17 mouse cellular contexts compared by ENCODE assay signal in the genomic region with DNA sequence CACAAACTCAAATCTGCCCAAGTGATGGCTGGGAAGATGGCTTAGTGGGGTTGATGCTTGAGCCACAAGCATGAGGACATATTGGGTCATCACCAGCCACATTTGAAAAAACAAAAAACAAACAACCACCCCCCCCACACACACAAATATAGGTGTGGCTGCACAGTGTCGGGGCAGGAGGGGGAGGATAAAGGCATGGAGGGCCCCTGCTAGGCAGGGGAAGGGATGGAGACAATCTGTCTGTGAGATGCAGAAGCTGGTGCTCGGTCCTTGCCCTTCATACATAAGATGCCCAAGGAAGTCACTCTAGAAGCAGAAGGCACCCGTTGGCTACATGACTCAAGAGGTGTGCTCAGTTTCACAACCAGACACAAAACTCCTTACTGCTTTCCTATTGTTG. TPM values are rescaled to one million over a fixed set of nuclear protein-coding genes. Genes with fewer than 3 reads are reported as not detected.
A peak's percentile ranks its signal among the peaks of the same experiment; 100 is the strongest.
DNase-seq lines count a peak whose midpoint lies in the region; ATAC-seq and TF ChIP-seq lines count a peak whose summit lies in the region.
"Had no signal": no experiment of that assay in that cellular context is flagged by ENCODE, and none has a peak within 500 bp of the region (broad histone marks: within the 10 kb centered on the region; RNA-seq: fewer than 3 reads in every experiment).

No protein-coding gene starts in this region.

- no peak for TF ChIP-seq CTCF in liver, postnatal 0 days (IDR thresholded peaks at IDR 0.05; ENCODE audit: low read depth)
- TF ChIP-seq CTCF in MEL (IDR thresholded peaks at IDR 0.05 in 2 of 3, conservative IDR thresholded peaks at IDR 0.05 in 1 of 3; ENCODE audit: control insufficient read depth in 1 of 3, insufficient read depth in 1 of 3, low read depth in 2 of 3, low read length in 3 of 3, poor library complexity in 1 of 3, severe bottlenecking in 1 of 3), result no peak

- H3K9ac ChIP-seq in heart, embryonic 12.5 days, result no peak overlapping the region
- no peak overlapping the region for H3K9ac ChIP-seq in liver, postnatal 0 days (replicated peaks)
- H3K9ac ChIP-seq in MEL (ENCODE audit: control insufficient read depth, low read depth, low read length, poor library complexity, severe bottlenecking), result no peak overlapping the region
- H3K9ac ChIP-seq: liver, embryonic 14.5 days; stomach, embryonic 15.5 days had no signal

- WGBS in heart, embryonic 12.5 days, result 83% methylated on average over 3 of the region's 3 CpGs
- 70% methylated on average over 3 of the region's 3 CpGs for WGBS in liver, postnatal 0 days (ENCODE audit: insufficient replicate concordance)

- no peaks in the 10 kb centered on the region for H3K79me2 ChIP-seq in MEL (ENCODE audit: control insufficient read depth, insufficient read depth, low read length, poor library complexity)

- H3K4me1 ChIP-seq in heart, embryonic 12.5 days (replicated peaks), result peaks cover 17% of the 10 kb centered on the region
- peaks cover 12% of the 10 kb centered on the region for H3K4me1 ChIP-seq in liver, postnatal 0 days (ENCODE audit: insufficient read depth)
- peaks cover 9% of the 10 kb centered on the region in 2 experiments for H3K4me1 ChIP-seq in MEL (ENCODE audit: control insufficient read depth in 1 of 2, insufficient read depth in 2 of 2, low read length in 2 of 2)
- H3K4me1 ChIP-seq: stomach, embryonic 15.5 days had no signal

- TF ChIP-seq EP300 in liver, postnatal 0 days (IDR thresholded peaks at IDR 0.05; ENCODE audit: low read depth), result no peak
- no peak for TF ChIP-seq EP300 in MEL (IDR thresholded peaks at IDR 0.05; ENCODE audit: low read depth in 1 of 2, low read length in 2 of 2)

- no peak for TF ChIP-seq POLR2A in MEL (IDR thresholded peaks at IDR 0.05; ENCODE audit: control insufficient read depth in 1 of 2, insufficient read depth in 1 of 2, low read depth in 1 of 2, low read length in 2 of 2, poor library complexity in 1 of 2)

- H3K4me3 ChIP-seq in heart, embryonic 12.5 days, result no peak overlapping the region
- no peak overlapping the region for H3K4me3 ChIP-seq in liver, postnatal 0 days (ENCODE audit: low read depth, low read length)
- H3K4me3 ChIP-seq in MEL (ENCODE audit: control insufficient read depth in 1 of 2, insufficient read depth in 1 of 2, low read depth in 2 of 2, low read length in 2 of 2), result no peak overlapping the region
- H3K4me3 ChIP-seq: gastrocnemius, adult 2 months; stomach, embryonic 15.5 days had no signal

- peaks cover 39% of the 10 kb centered on the region for H3K36me3 ChIP-seq in heart, embryonic 12.5 days
- H3K36me3 ChIP-seq in liver, postnatal 0 days (replicated peaks; ENCODE audit: insufficient read depth, low read length), result peaks cover 31% of the 10 kb centered on the region
- peaks cover 9 to 20% of the 10 kb centered on the region in 2 experiments for H3K36me3 ChIP-seq in MEL (ENCODE audit: control insufficient read depth in 1 of 2, insufficient read depth in 2 of 2, low read length in 2 of 2)

- no peak overlapping the region for H3K4me2 ChIP-seq in heart, embryonic 12.5 days
- H3K4me2 ChIP-seq in liver, postnatal 0 days (ENCODE audit: low read depth, low read length), result no peak overlapping the region
- H3K4me2 ChIP-seq: stomach, embryonic 15.5 days had no signal

- ATAC-seq in heart, embryonic 12.5 days (ENCODE audit: insufficient number of reproducible peaks, low FRiP score), result 0 out of 2 replicates have a peak, but pooled peaks have one; percentile 59
- ATAC-seq in liver, postnatal 0 days, result peak; percentile 38
- peak; percentile 45 for ATAC-seq in megakaryocyte, adult 5-6 weeks (ENCODE audit: poor library complexity, severe bottlenecking)

- no peak for TF ChIP-seq RAD21 in MEL (IDR thresholded peaks at IDR 0.05; ENCODE audit: low read depth, low read length)

- DNase-seq in heart, adult 8-10 months (ENCODE audit: low spot score), result no peak
- DNase-seq in liver, postnatal 0 days, result no peak
- DNase-seq in liver, result no peak
- DNase-seq in MEL (ENCODE audit: low read depth, low spot score), result peak; percentile 12
- no peak for DNase-seq in urinary bladder, postnatal 4 days (ENCODE audit: low spot score in 2 of 2)
- DNase-seq: adrenal gland, adult 2 months; cerebellum, adult 8-10 months; gastrocnemius, adult 2 months; heart, postnatal 36 days; lung, postnatal 10 days; right cerebral cortex, postnatal 25 days had no signal

- no peaks in the 10 kb centered on the region; the same call in 1 of the 2 replicates for H3K9me3 ChIP-seq in heart, embryonic 12.5 days (replicated peaks)
- no peaks in the 10 kb centered on the region for H3K9me3 ChIP-seq in liver, postnatal 0 days (ENCODE audit: low read length)
- H3K9me3 ChIP-seq in MEL (replicated peaks; ENCODE audit: insufficient read depth, low read length), result no peaks in the 10 kb centered on the region
- H3K9me3 ChIP-seq: stomach, embryonic 15.5 days had no signal

- H3K27me3 ChIP-seq in heart, embryonic 12.5 days (replicated peaks), result no peaks in the 10 kb centered on the region
- no peaks in the 10 kb centered on the region for H3K27me3 ChIP-seq in liver, postnatal 0 days (ENCODE audit: insufficient read depth, low read length)
- H3K27me3 ChIP-seq in MEL (ENCODE audit: control insufficient read depth in 1 of 2, insufficient read depth in 2 of 2, low read length in 2 of 2), result no peaks in the 10 kb centered on the region
- H3K27me3 ChIP-seq: stomach, embryonic 15.5 days had no signal

- H3K27ac ChIP-seq in heart, embryonic 12.5 days (ENCODE audit: poor library complexity, severe bottlenecking), result no peak overlapping the region
- H3K27ac ChIP-seq in liver, postnatal 0 days (ENCODE audit: low read depth), result no peak overlapping the region
- no peak overlapping the region for H3K27ac ChIP-seq in MEL (ENCODE audit: control insufficient read depth, low read depth, low read length)
- H3K27ac ChIP-seq: kidney, postnatal 0 days; liver, embryonic 14.5 days; stomach, embryonic 15.5 days had no signal

TF ChIP-seq in MEL, 35 proteins besides CTCF, POLR2A, EP300 and RAD21:
- TF ChIP-seq ZNF384 (IDR thresholded peaks at IDR 0.05; ENCODE audit: low read depth, low read length) (no peak), UBTF (IDR thresholded peaks at IDR 0.05; ENCODE audit: borderline replicate concordance, insufficient read depth, low read depth, low read length) (no peak), ZMIZ1 (IDR thresholded peaks at IDR 0.05; ENCODE audit: low read depth, low read length) (no peak), USF2 (IDR thresholded peaks at IDR 0.05; ENCODE audit: borderline replicate concordance in 1 of 2, insufficient read depth in 1 of 2, low read depth in 1 of 2, low read length in 2 of 2) (no peak), ELF1 (IDR thresholded peaks at IDR 0.05; ENCODE audit: low read depth, low read length) (no peak), ZKSCAN1 (IDR thresholded peaks at IDR 0.05; ENCODE audit: low read depth, low read length) (no peak)

RNA-seq across cellular contexts. Expression of a gene that starts 25.9 kb away (rescaled TPM):
- 1.0 and 1.2 TPM in 2 replicates for polyA plus RNA-seq in heart, embryonic 12.5 days (2016; fragmentation: Nextera tagmentation; extraction: Ambion mirVana)
- under 1 TPM in 1 of 4 experiments, not detected in 3; 0.06 TPM for total RNA-seq in heart, adult 8-10 months (2022)
- not detected in 2 replicates for polyA plus RNA-seq in liver, postnatal 0 days (2015; fragmentation: Nextera tagmentation; extraction: Ambion mirVana)
- total RNA-seq in MEL (2012; rRNA removed), result not detected in 2 replicates
- not detected for polyA plus RNA-seq in MEL (2012; ENCODE audit: insufficient read depth in 1 of 2, insufficient read length in 2 of 2, low read depth in 1 of 2, low replicate concordance in 2 of 2, missing spikeins in 1 of 2)
- total RNA-seq in megakaryocyte, adult 5-6 weeks (2015), result 0.27 TPM in 1 of 2 replicates, not detected in the other
- 0.04 and 0.18 TPM in 2 replicates for total RNA-seq in megakaryocyte, adult 5-6 weeks (2017)
- total RNA-seq: gastrocnemius, adult 2 months; megakaryocyte-erythroid progenitor cell, adult 5-6 weeks had no signal
